Mouse (Mus musculus): ENCODE measurements around the gene Dab2ip. TPM values are rescaled to one million over a fixed set of nuclear protein-coding genes. Genes with fewer than 3 reads are reported as not detected.

Dab2ip gene
- total RNA-seq, 2 experiments from 2014 or later, result 155 to 169 TPM

GRCm38 (mm10) chr2:35549191-35549590, 8.9 kb upstream of the Dab2ip start:
- intact Hi-C loops (cut with DNase I), result loop anchor here (5.0 kb wide), 1 partner anchor 98 kb away; no protein-coding TSS in a partner anchor
- no peak for DNase-seq (ENCODE audit: low spot score in 2 of 2)

GRCm38 (mm10) chr2:35550097-35550496, 8.0 kb upstream of the Dab2ip start:
- DNase-seq (ENCODE audit: low spot score in 2 of 2), result no peak
- intact Hi-C loops (cut with DNase I), result no loop called here

GRCm38 (mm10) chr2:35556918-35557486, 1.1 kb upstream of the Dab2ip start:
- no peak for DNase-seq (ENCODE audit: low spot score in 2 of 2)
- intact Hi-C loops (cut with DNase I), result no loop called here

DNA sequence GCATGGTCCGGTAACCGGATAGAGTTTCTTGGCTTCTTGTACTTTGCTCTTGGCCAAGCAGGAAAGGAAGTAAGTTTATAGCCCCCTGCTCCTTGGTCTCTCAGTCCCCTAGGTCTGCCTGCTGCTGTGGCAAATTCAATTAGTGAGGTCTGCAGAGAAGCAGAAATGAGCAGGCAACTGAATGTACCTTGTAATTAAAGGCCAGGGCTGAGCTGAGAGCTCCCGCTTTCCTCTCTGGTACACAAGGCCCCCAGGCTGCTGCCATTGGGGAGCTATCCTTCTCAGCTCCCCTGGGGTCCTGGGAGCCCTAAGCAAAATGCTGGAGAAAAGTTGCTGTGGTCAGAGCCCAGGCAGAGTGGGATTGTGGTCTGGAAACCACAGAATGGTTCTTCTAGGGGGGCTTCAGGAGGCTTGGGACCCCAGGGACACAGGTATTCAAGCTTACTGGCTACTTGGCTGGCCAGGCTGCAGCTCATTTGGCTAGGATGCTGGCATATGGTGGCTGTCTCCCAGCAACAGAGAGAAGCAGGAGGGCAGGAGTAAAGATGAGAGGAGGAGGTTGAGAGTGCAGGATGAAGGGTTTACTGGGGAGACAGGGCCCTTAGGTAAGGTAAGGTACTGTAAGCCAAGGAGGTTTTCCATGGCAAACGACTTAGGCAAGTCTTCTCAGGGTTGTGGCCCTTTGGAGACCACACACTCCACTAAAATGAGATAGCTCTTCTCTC, 922 bp downstream of the Dab2ip start:
- intact Hi-C loops (cut with DNase I), result no loop called here
- no peak for DNase-seq (ENCODE audit: low spot score in 2 of 2)

- DNase-seq (ENCODE audit: low spot score in 2 of 2), result no peak
- intact Hi-C loops (cut with DNase I), result no loop called here
These were observed 1.4 kb downstream of the Dab2ip start for GRCm38 (mm10) chr2:35559551-35559835.

- intact Hi-C loops (cut with DNase I), result no loop called here
These were observed 5.7 kb downstream of the Dab2ip start for GRCm38 (mm10) chr2:35563722-35564121.

DNA sequence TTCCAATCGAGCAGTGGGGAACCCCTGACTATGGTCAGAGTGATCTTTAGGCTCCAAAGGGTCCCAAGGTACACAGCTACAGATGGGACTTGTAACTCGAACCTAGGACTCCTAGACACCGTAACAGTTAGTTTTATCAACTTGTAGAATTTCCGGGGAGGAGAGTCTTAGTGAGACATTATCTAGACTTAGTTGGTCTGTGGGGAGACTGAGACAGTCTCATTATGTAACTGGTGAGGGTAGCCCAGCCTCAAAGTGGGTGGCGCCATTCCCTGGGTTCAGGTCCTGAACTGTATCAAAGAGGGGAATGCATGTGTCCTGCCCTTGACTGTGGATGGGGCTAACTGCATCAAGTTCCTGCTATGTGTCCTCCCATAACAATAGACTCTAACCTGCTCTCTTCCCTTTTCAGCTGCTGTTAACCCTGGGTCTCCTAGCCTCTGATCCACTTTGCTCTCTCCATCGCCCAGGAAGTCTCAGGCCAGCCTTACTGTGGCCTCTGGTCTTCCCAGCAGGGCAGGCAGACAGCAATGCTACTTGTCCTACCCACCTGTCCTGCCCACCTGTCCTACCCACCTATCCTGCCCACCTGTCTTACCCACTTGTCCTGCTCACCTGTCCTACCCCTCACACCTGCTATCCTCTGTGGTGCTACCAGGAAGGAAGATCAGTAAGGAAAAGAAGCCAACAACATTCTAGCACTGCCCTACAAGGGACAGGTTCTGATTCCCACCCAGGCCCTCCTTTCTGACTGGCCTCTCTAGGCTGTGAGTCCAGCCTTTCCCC, 7.2 kb downstream of the Dab2ip start:
- DNase-seq (ENCODE audit: low spot score in 2 of 2), result no peak

More at GRCm38 (mm10) chr2:35563722-35564121, 5.7 kb downstream of the Dab2ip start:
- DNase-seq (ENCODE audit: low spot score in 2 of 2), result no peak

DNA sequence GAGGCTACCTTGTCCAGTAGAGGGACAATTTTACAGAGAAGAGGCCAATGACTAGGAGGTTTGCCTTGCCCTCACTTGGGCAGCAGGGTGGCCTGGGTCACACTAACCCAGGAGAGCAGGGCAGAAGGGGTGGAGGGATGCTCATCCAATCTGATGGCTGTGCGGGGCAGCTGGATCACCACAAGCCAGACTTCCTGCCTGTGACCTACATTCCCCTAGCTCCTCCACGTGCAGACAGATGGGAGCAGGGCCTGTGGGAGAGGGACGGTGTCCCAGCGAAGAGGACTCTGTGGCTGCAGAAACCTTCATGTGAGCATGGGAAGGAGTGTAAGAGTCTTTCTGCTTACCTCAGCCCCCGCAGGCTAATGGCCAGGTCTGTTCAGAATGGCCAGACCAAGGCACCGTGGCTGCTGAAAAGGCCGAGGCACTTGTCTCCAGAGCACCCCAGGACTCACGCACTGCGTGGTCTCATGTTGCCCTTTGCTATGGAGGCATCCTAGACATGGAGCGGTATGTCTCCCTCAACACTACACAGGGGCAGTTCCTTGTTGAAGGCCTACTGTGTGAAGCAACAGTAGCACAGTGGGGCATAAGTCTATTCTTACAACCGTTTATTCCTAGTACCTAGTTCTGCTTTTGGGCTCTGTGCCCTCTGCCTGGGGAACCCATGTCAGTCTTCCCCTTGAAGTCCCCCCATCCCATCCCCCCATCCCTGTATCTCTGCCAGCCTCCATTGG, 9.1 kb downstream of the Dab2ip start:
- intact Hi-C loops (cut with DNase I), result no loop called here

More for the DNA sequence above, 7.2 kb downstream of the Dab2ip start:
- intact Hi-C loops (cut with DNase I), result no loop called here

DNA sequence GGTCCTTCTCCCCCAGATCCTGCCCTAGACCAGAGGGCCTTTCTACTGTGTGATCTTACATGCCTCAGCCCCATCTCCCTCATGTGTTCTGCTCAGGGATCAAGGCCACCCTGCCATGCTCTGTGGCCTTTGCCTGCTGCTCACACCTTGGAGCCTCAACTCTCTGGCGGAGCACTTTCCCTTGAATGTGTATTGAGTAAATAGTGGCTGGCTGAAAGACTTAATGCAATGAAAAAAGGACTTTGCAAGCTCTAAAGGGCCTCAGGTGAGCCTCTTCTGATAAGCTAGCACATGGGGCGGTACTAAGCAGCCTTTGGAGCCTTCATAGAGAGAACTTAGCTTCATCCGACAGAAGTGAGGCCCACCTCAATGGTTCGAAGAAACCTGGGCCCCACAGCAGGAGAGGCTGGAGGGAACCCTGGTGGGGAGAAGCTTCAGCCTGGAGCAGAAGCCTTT, 9.7 kb downstream of the Dab2ip start:
- intact Hi-C loops (cut with DNase I), result no loop called here

More for the DNA sequence above, 9.1 kb downstream of the Dab2ip start:
- no peak for DNase-seq (ENCODE audit: low spot score in 2 of 2)

DNA sequence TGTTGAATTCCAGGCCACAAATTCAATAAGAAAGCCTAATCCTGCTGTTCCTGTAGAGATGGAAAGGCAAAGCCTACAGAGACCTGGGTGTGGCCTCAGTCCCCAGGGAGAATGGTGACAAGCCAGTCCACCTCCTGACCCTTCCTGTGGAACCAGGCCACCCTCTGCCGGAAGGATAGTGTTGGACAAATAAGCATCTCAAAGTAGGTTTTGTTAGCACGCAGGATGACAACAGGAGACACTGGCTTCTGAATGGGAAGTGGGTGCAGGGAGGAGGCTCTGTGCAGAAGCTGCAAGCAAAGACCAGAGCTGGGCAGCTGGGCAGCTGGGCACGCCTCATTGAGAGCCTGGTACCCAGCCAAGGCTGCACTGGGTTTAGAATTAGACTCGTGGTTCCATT, 12.7 kb downstream of the Dab2ip start:
- intact Hi-C loops (cut with DNase I), result no loop called here
- DNase-seq (ENCODE audit: low spot score in 2 of 2), result no peak

More for the DNA sequence above, 9.7 kb downstream of the Dab2ip start:
- no peak for DNase-seq (ENCODE audit: low spot score in 2 of 2)

GRCm38 (mm10) chr2:35574643-35575042, 16.6 kb downstream of the Dab2ip start:
- DNase-seq (ENCODE audit: low spot score in 2 of 2), result no peak
- intact Hi-C loops (cut with DNase I), result no loop called here

DNA sequence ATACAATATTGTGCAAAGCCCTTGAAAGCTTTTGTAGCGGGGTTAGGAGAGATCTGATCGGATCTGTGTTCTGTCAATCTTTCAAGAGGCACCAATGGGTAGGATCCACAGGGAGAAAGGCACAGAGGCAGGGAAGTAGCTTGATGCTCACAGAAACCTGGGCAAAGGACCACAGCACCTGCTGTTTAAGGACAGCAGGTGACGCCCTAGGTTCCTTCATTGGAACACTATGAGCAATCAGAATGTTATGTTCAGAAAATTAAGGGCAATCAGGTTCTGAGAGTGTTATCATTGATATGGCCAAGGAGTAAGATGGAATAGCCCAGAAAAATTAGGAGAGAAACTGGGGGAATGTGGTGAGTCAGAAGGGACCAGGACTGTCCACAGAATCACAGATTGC, 18.6 kb downstream of the Dab2ip start:
- intact Hi-C loops (cut with DNase I), result no loop called here
- no peak for DNase-seq (ENCODE audit: low spot score in 2 of 2)

- intact Hi-C loops (cut with DNase I), result no loop called here
- no peak for DNase-seq (ENCODE audit: low spot score in 2 of 2)
These were observed 22.0 kb downstream of the Dab2ip start for GRCm38 (mm10) chr2:35580111-35580510.

DNA sequence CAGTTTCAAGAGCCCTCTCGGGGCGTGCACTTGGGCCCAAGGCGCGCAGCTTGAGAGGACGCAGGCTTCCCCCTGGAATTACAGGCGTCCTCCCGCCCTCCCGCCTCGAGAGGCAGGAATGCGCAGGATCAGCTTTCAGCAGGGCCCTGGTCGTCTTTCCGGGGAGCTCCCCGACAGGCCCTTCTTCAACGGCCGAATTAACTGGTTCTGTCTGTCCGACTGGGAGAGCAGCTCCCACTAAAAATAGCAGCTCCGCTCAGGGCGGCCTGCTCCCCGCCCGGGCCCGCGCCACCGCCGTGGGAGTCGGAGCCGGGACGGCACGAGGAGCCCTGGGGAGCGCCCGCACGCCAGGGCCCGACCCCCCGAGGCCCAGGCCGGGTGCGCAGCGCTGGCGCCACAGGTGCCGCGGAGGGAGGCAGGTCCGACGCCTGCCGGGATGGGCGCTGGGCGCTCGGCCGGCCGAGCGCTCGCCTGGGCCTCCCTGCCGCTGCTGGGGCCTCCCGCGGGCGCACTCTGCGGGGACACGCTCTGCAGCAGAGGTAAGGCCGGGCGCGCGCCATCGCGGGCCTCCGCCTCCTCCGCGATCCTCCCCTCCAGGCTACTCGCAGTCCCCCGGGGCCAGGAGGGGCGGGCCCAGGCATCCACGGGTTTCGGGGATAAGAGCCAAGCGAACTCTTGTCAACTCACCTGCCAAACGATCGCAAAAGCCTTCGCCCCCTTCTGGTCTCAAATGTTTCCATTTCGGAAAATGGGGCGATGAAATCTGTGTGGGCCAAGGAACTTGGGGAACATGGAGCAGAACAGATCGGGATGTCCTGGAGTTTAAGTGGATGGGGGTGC, 23.7 kb downstream of the Dab2ip start:
- no peak for DNase-seq (ENCODE audit: low spot score in 2 of 2)
- intact Hi-C loops (cut with DNase I), result no loop called here

DNA sequence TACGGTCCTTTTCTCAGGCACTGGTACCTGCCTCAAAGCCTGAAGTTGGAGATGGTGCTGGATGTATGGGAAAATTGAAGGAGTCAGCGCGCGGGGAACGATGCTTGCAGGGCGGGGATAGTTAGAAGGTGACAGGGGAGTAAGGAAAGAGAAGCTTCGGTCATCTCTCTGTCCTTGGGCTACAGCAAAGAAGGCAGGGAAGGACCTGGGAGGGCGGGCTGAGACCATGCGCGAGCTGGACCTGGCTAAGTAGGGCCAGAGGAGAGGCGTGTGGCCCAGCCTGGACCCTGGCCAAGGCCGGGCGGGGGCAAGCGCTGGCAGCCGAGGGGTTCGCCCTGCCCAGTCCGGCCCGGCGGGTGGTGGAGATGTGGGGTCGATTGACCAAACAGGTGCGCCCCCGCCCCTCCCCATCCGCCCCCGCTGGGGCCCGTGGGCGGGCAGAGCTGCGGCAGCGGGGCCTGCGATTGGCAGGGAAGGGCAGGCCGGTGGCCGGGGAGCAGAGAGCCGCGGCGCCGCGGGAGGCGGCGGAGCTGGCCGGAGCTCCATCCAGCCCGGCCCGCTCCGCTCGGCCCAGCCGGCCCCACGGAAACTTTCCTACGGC, 24.4 kb downstream of the Dab2ip start:
- DNase-seq (ENCODE audit: low spot score in 2 of 2), result peak in 1 of 2 experiments; percentile 25
- intact Hi-C loops (cut with DNase I), result no loop called here

GRCm38 (mm10) chr2:35583406-35583805, 25.3 kb downstream of the Dab2ip start:
- no peak for DNase-seq (ENCODE audit: low spot score in 2 of 2)
- intact Hi-C loops (cut with DNase I), result no loop called here

DNA sequence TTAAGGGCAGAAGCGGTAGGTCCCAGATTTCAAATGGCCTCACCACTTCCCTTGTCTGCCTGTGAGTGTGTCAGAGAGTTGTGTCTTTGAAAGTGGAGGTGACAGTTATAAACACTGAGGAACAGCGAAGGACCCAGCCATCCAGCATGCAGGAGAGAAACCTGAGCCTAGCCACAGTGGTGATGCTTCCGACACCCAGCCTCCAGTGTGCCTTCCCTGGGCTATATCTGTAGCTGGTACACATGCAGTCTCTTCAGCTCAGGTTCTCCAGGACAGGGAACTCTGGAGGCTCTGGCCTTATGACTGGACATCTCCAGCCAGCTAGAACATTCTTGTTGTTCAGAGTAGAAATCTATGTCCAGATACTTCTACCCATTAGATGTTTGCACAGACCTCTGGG, 25.9 kb downstream of the Dab2ip start:
- intact Hi-C loops (cut with DNase I), result no loop called here
- no peak for DNase-seq (ENCODE audit: low spot score in 2 of 2)

DNA sequence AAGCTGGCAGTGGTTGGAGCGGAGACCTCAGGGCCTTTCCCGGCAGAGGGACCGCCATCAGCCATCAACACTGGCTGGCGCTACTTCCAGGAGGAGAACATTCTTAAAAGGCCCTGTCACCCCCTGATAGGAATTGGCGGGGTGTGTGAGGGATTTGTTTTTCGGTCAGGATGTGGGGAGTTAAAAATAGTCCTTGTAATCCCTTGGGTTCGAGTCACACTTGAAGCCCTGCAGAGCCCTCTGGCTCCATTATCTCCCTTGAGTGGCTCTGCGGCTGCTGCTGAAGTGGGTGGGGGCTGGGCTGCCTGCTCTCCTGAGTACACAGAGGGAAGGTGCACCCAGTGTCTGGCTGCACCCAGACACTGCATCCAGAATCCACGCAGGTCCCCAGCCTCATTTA, 30.3 kb downstream of the Dab2ip start:
- intact Hi-C loops (cut with DNase I), result no loop called here
- no peak for DNase-seq (ENCODE audit: low spot score in 2 of 2)

GRCm38 (mm10) chr2:35589385-35589784, 31.3 kb downstream of the Dab2ip start:
- no peak for DNase-seq (ENCODE audit: low spot score in 2 of 2)
- intact Hi-C loops (cut with DNase I), result no loop called here

Measured in left cerebral cortex, postnatal 14 days (tissue).